Mouse (Mus musculus) kidney, postnatal 0 days (tissue): Measurements from ENCODE around the gene Zxdc. TPM values are rescaled to one million over a fixed set of nuclear protein-coding genes. Genes with fewer than 3 reads are reported as not detected.

ENCODE experiments used
- ATAC-seq: fragments of 200-750 bp; cut with Nextera tagmentation; replicated peaks from 2 replicates; pipeline ENCODE4 v1.8.0; 2017; ENCODE audit warnings: low read depth, moderate number of reproducible peaks, moderate TSS enrichment, moderate library complexity; ENCODE audit not compliant: low FRiP score
- DNase-seq: peaks from one replicate; pipeline ENCODE4 v3.0.0-alpha.2; 2016; ENCODE audit warnings: low spot score
- H3K27ac ChIP-seq: fragments of 300-500 bp; sonication (generic); 2 replicates; pipeline ENCODE4 v1.5.1; 2014; ENCODE audit warnings: mild to moderate bottlenecking
- H3K27me3 ChIP-seq: fragments of 300-500 bp; sonication (generic); 2 replicates; pipeline ENCODE4 v1.6.1; 2014; ENCODE audit warnings: low read length, mixed read lengths; ENCODE audit not compliant: insufficient read depth
- H3K36me3 ChIP-seq: fragments of 300-500 bp; sonication (generic); 2 replicates; pipeline ENCODE4 v1.6.1; 2014; ENCODE audit warnings: low read length, mixed read lengths; ENCODE audit not compliant: insufficient read depth
- H3K4me1 ChIP-seq: fragments of 300-500 bp; sonication (generic); replicated peaks from 2 replicates; pipeline ENCODE4 v1.6.1; 2014; ENCODE audit warnings: antibody characterized with exemption, low read length, mixed read lengths; ENCODE audit not compliant: insufficient read depth
- H3K4me2 ChIP-seq: fragments of 300-500 bp; sonication (generic); 2 replicates; pipeline ENCODE4 v1.6.1; 2014; ENCODE audit warnings: mild to moderate bottlenecking, low read length, moderate library complexity, mixed read lengths
- H3K4me3 ChIP-seq: fragments of 300-500 bp; sonication (generic); replicated peaks from 2 replicates; pipeline ENCODE4 v1.5.1; 2014; ENCODE audit warnings: low read depth, low read length
- H3K9ac ChIP-seq: fragments of 300-500 bp; sonication (generic); 2 replicates; pipeline ENCODE4 v1.6.1; 2014; ENCODE audit warnings: low read depth, low read length
- H3K9me3 ChIP-seq: fragments of 300-500 bp; sonication (generic); replicated peaks from 2 replicates; pipeline ENCODE4 v1.6.1; 2016; ENCODE audit warnings: low read length, inconsistent platforms, mixed read lengths
- CTCF ChIP-seq: IDR thresholded peaks from 2 replicates; pipeline ENCODE4 v1.5.1; 2016; ENCODE audit warnings: antibody characterized with exemption, low read depth, mild to moderate bottlenecking, moderate library complexity
- WGBS: fragments of 180-500 bp; shearing (Covaris S2); extraction: QIAGEN DNeasy Blood & Tissue Kit; methylation state at CpG from one replicate; pipeline ENCODE4 v1.1.7; 2014; 5-methylcytosine and 5-hydroxymethylcytosine counted together
- polyA plus RNA-seq: library from polyadenylated mRNA; unstranded; fragments of >200 nt; fragmentation: Nextera tagmentation; extraction: Ambion mirVana; gene quantifications from 2 replicates; pipeline ENCODE4 v1.2.1, GENCODE M21; 2015

Zxdc gene
- polyA plus RNA-seq, 1 experiment from 2014 or later, result 9.1 TPM

DNA sequence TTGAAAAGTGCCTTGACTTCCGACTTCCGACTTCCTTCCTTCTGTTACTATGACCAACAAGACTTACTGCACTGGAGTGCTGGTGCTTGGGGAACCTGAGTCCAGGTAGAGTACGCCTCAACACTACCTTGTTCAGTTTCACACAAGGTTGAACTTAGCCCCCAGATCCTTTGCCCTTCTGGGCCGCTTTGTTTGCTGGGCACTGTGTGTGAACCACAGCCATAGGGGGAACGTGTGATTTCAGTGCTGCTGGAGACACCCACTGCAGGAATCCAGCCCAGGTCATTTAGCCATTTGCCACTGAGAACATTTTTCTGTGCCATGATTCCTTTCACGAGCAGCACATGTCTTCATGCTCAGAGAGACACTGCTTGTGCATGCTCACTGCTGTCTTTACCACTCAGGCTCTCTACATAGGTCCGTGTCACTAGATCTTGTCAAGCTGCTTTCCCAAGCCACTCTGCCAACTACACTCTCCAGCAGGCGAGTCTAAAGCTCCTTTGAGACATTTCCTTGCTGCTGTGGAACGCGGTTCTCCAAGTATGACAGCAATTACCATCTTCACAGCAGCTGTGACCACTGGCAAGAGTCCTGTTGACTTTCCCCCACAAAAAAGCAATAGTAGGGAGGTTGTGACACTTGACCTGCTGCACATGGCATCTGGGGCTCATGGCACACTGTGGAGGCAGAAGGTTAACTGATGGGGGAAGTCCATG, 67.1 kb downstream of the Zxdc start:
- TF ChIP-seq CTCF, result no peak
- ATAC-seq (no peak), DNase-seq (no peak)
- Histone ChIP-seq H3K27ac (no peak overlapping the region), H3K9ac (no peak overlapping the region), H3K9me3 (no peaks in the 10 kb centered on the region), H3K36me3 (no peaks in the 10 kb centered on the region), H3K4me1 (no peaks in the 10 kb centered on the region), H3K4me3 (no peak overlapping the region), H3K27me3 (no peaks in the 10 kb centered on the region), H3K4me2 (no peak overlapping the region)
- 80% methylated on average over 10 of the region's 10 CpGs for WGBS

DNA sequence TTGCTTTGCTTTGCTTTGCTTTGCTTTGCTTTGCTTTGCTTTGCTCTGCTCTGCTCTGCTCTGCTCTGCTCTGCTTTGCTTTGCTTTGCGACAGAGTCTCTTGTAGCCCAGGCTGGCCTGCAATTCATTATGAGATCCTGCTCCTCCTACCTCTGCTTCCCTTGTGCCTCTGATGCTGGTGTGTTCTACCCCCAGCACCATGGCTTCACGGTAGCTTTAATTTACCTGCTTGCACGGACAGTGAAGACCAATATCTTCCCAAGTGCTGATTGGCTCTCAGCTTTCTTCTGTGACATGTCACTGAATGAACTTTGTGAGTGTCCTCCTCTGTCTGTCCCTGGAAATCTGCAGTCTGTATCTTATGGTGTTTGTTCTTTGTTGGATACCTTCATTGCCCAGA, 67.7 kb downstream of the Zxdc start:
- no peak overlapping the region for H3K4me3 ChIP-seq
- no peak for TF ChIP-seq CTCF
- H3K9ac ChIP-seq, result no peak overlapping the region
- no peaks in the 10 kb centered on the region for H3K36me3 ChIP-seq
- H3K4me2 ChIP-seq, result no peak overlapping the region
- DNase-seq (no peak), ATAC-seq (no peak)
- H3K9me3 ChIP-seq, result no peaks in the 10 kb centered on the region
- whole genome bisulfite sequencing, result 89% methylated on average over 3 of the region's 3 CpGs
- H3K27ac ChIP-seq, result no peak overlapping the region
- no peaks in the 10 kb centered on the region for H3K4me1 ChIP-seq
- H3K27me3 ChIP-seq, result no peaks in the 10 kb centered on the region

DNA sequence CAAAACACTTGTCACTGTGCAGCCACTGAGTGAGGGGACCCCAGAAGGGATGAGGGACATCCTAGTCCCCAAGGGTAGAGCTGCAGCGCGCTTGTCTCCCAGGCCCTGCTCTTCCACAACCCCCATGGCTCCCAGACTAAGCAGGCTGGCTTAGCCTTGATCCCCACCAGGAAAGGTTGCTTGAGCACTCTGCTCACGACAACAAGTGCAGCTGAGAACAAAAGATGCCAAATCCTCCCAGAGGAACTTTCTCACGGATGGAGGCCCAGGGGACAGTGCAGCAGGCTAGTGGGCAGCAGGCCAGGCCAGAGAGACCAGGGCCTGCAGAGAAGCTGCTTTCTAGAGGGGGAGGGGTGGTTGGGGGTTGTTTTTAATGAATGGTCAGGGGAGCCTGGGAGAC, 77.6 kb downstream of the Zxdc start:
- Histone ChIP-seq H3K36me3 (no peaks in the 10 kb centered on the region), H3K27me3 (no peaks in the 10 kb centered on the region), H3K4me3 (no peak overlapping the region), H3K9me3 (no peaks in the 10 kb centered on the region), H3K4me1 (no peaks in the 10 kb centered on the region), H3K4me2 (no peak overlapping the region), H3K9ac (no peak overlapping the region), H3K27ac (no peak overlapping the region)
- TF ChIP-seq CTCF, result no peak
- ATAC-seq (no peak), DNase-seq (no peak)
- WGBS, result 61% methylated on average over 4 of the region's 4 CpGs

DNA sequence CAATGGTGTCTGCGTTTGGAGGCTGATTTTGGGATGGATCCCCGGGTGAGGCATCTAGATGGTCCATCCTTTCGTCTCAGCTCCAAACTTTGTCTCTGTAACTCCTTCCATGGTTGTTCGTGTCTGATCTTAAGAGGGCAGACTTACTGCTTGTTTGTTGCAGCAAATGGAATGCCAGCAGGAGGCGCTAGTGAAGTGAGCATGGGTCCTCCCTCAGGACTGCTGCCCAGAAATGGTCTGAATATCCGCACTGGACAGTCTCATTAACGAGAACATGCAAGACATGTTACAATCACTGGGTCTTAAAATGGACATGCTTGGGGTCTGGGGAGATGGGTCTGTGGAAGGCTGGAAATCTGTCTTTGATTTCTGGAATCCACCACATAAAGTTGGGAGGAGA, 80.9 kb downstream of the Zxdc start:
- H3K27ac ChIP-seq, result no peak overlapping the region

DNA sequence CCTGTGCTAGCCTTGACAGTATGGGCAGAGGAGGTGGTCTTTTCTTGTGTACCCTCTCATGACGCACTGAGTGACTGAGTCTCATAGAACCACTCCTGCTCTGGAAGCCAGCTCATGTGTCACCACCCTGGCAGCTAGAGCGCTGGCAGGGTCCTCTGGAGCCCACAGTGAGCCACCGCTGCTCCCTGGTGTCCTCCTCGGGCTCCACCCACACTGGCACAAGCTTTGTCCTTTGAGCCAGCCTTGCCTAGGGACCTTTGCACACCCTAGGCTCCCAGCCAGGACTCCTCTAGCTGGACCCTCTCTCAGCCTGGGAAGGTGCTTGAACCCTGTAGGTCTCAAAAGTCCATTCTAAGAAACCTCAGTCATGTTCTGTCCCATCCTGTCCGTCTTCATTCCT, 81.4 kb downstream of the Zxdc start:
- Histone ChIP-seq H3K4me2 (no peak overlapping the region), H3K27me3 (no peaks in the 10 kb centered on the region), H3K9ac (no peak overlapping the region), H3K4me3 (no peak overlapping the region), H3K4me1 (no peaks in the 10 kb centered on the region), H3K9me3 (no peaks in the 10 kb centered on the region), H3K36me3 (no peaks in the 10 kb centered on the region), H3K27ac (no peak overlapping the region)
- DNase-seq (peak; percentile 22), ATAC-seq (peak; percentile 91)
- WGBS, result 65% methylated on average over 5 of the region's 5 CpGs
- no peak for TF ChIP-seq CTCF

More for the DNA sequence above, 80.9 kb downstream of the Zxdc start:
- H3K4me1 ChIP-seq, result no peaks in the 10 kb centered on the region
- peak; percentile 85 for DNase-seq
- H3K4me2 ChIP-seq, result no peak overlapping the region
- peak; percentile 52; the same call in 1 of the 2 replicates for ATAC-seq
- H3K27me3 ChIP-seq, result no peaks in the 10 kb centered on the region
- H3K4me3 ChIP-seq, result no peak overlapping the region
- H3K9me3 ChIP-seq, result no peaks in the 10 kb centered on the region
- no peaks in the 10 kb centered on the region for H3K36me3 ChIP-seq
- peak; percentile 86 for TF ChIP-seq CTCF
- 26% methylated on average over 7 of the region's 7 CpGs for WGBS
- H3K9ac ChIP-seq, result no peak overlapping the region

DNA sequence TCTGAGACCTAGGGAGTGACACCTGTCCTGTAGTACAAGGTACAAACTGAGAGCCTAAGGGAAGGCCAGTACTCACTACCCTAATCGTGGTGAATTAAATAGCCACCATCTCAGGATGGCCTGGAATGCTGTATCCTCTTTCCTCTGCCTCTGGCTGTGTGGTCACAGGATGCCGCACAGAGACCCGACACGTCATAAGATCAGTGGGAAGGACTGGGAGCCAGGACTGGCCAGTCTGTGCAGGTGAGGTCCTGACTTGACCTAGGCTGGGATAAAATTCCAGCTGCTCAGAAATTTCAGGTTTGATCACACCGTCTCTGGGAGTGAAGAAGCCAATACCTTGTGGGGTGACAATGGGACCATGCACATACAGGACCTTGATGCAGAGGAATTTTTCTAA, 82.2 kb downstream of the Zxdc start:
- H3K27me3 ChIP-seq, result no peaks in the 10 kb centered on the region
- TF ChIP-seq CTCF, result no peak
- WGBS, result 72% methylated on average over 5 of the region's 5 CpGs
- no peaks in the 10 kb centered on the region for H3K9me3 ChIP-seq
- no peak overlapping the region for H3K4me3 ChIP-seq
- H3K27ac ChIP-seq, result no peak overlapping the region
- no peak overlapping the region for H3K9ac ChIP-seq
- ATAC-seq, result no peak
- H3K36me3 ChIP-seq, result no peaks in the 10 kb centered on the region
- H3K4me2 ChIP-seq, result no peak overlapping the region
- no peak for DNase-seq
- H3K4me1 ChIP-seq, result no peaks in the 10 kb centered on the region

DNA sequence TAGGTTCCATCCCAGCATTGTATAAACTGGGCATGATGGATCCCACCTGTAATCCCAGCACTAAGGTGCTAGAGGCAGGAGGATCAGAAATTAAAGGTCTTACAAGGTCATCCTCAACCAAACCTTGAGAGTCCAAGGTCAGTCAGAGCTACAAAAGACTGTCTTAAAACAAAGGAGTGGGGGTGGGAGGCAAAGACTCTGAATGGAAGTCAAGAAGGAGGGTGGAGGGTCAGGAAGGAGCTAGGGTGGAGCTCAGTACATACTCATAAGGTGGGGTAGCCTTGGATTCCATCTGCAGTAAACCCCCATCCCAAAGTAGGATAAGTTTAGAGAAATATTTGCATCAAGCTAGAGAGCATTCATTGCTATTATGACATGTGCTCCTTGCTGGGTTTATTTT, 83.3 kb downstream of the Zxdc start:
- no peaks in the 10 kb centered on the region for H3K9me3 ChIP-seq
- H3K27me3 ChIP-seq, result no peaks in the 10 kb centered on the region
- DNase-seq (no peak), ATAC-seq (no peak)
- H3K4me3 ChIP-seq, result no peak overlapping the region
- no peak overlapping the region for H3K9ac ChIP-seq
- H3K27ac ChIP-seq, result no peak overlapping the region
- H3K4me1 ChIP-seq, result no peaks in the 10 kb centered on the region
- H3K4me2 ChIP-seq, result no peak overlapping the region
- H3K36me3 ChIP-seq, result no peaks in the 10 kb centered on the region
- TF ChIP-seq CTCF, result no peak

Other genes starting within 250 kb of the Zxdc start
- 0.03 TPM in 1 of 2 replicates, not detected in the other for gene Vmn1r51, start 246.9 kb upstream of the Zxdc start, polyA plus RNA-seq
- gene Vmn1r52, start 194.7 kb upstream of the Zxdc start, polyA plus RNA-seq, result not detected in 2 replicates
- gene V1ra8, start 166.7 kb upstream of the Zxdc start, polyA plus RNA-seq, result not detected in 2 replicates
- not detected in 2 replicates for gene Vmn1r53, start 145.1 kb upstream of the Zxdc start, polyA plus RNA-seq
- not detected in 2 replicates for gene Vmn1r54, start 123.2 kb upstream of the Zxdc start, polyA plus RNA-seq
- gene BC048671, start 68.3 kb upstream of the Zxdc start, polyA plus RNA-seq, result not detected in 2 replicates
- gene Chst13, start 44.3 kb upstream of the Zxdc start, polyA plus RNA-seq, result 4.4 and 6.0 TPM in 2 replicates
- 0.38 and 0.69 TPM in 2 replicates for gene Uroc1, start 36.2 kb upstream of the Zxdc start, polyA plus RNA-seq
- 0.48 and 0.71 TPM in 2 replicates for gene Cfap100, start 59.3 kb downstream of the Zxdc start, polyA plus RNA-seq
- 17.1 and 20.8 TPM in 2 replicates for gene Klf15, start 93.1 kb downstream of the Zxdc start, polyA plus RNA-seq
- gene Aldh1l1, start 116.9 kb downstream of the Zxdc start, polyA plus RNA-seq, result 42.8 and 47.1 TPM in 2 replicates
- gene Slc41a3, start 235.2 kb downstream of the Zxdc start, polyA plus RNA-seq, result 5.6 and 6.3 TPM in 2 replicates